Mouse (Mus musculus) neural tube, embryonic 15.5 days (tissue): ENCODE data around the gene Nthl1. TPM values are rescaled to one million over a fixed set of nuclear protein-coding genes. Genes with fewer than 3 reads are reported as not detected.

Experiments
- ATAC-seq: fragments of 200-750 bp; cut with Nextera tagmentation; 2 replicates; pipeline ENCODE4 v1.8.0; 2017; ENCODE audit warnings: mild to moderate bottlenecking, moderate TSS enrichment, moderate library complexity; ENCODE audit not compliant: low FRiP score
- H3K27ac ChIP-seq: fragments of 300-500 bp; sonication (generic); replicated peaks from 2 replicates; pipeline ENCODE4 v1.5.1; 2015; ENCODE audit warnings: mild to moderate bottlenecking, inconsistent platforms
- H3K27me3 ChIP-seq: fragments of 300-500 bp; sonication (generic); replicated peaks from 2 replicates; pipeline ENCODE4 v1.6.1; 2015; ENCODE audit warnings: inconsistent platforms
- H3K36me3 ChIP-seq: fragments of 300-500 bp; sonication (generic); 2 replicates; pipeline ENCODE4 v1.6.1; 2015; ENCODE audit warnings: inconsistent platforms
- H3K4me1 ChIP-seq: fragments of 300-500 bp; sonication (generic); 2 replicates; pipeline ENCODE4 v1.6.1; 2015; ENCODE audit warnings: inconsistent platforms
- H3K4me2 ChIP-seq: fragments of 300-500 bp; sonication (generic); 2 replicates; pipeline ENCODE4 v1.6.1; 2015; ENCODE audit warnings: inconsistent platforms, mild to moderate bottlenecking, moderate library complexity
- H3K4me3 ChIP-seq: fragments of 300-500 bp; sonication (generic); replicated peaks from 2 replicates; pipeline ENCODE4 v1.5.1; 2015; ENCODE audit warnings: mild to moderate bottlenecking, inconsistent platforms
- H3K9ac ChIP-seq: fragments of 300-500 bp; sonication (generic); replicated peaks from 2 replicates; pipeline ENCODE4 v1.6.1; 2015; ENCODE audit warnings: mild to moderate bottlenecking, inconsistent platforms
- H3K9me3 ChIP-seq: fragments of 300-500 bp; sonication (generic); replicated peaks from 2 replicates; pipeline ENCODE4 v1.6.1; 2016; ENCODE audit warnings: inconsistent platforms
- WGBS: fragments of 180-500 bp; shearing (Covaris S2); methylation state at CpG from one replicate; pipeline ENCODE4 v1.1.7; 2015; ENCODE audit warnings: mixed read lengths; 5-methylcytosine and 5-hydroxymethylcytosine counted together
- polyA plus RNA-seq: library from polyadenylated mRNA; unstranded; fragments of >200 nt; fragmentation: Nextera tagmentation; extraction: Ambion mirVana; gene quantifications from 2 replicates; pipeline ENCODE4 v1.2.1, GENCODE M21; 2015

Nthl1 gene
- polyA plus RNA-seq, 1 experiment from 2014 or later: 8.3 TPM

DNA sequence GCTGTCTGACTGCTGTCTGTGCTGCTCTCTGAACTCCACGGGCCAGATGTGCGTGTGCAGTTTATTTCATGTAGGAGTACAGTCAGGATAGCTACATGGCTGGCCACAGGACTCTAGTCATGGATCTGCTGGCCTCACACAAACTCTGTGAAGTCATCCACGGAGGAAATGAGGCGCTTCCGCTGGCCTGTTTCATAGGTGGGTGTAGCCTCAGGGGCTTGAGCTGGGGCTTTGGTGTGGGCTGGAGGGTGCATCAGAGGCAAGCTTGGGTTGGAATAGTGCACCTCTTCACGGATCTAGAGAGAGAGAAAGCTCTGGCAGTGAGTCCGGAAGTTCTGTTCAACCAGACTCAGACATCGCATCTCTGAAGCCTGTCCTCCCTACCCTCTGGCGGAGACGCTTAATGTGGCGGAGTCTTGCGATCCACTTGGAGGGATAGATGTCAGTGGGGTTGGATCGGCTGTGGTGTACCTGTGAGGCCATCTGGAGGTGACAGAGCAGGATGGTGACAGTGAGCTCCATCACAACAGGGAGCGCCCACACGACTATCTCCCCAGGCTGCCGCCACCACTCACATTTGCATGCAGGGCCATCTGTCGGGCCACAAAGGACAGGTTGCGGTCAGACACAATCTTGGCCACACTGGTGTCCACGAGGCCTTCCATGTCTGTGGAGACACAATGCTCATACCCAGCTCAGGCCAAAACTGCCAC is 35.9 kb upstream of the Nthl1 start:
- H3K4me3 ChIP-seq: no peak overlapping the region
- H3K27me3 ChIP-seq: no peaks in the 10 kb centered on the region
- H3K36me3 ChIP-seq: peaks cover 100% of the 10 kb centered on the region
- no peak overlapping the region for H3K27ac ChIP-seq
- 90% methylated on average over 19 of the region's 19 CpGs for WGBS
- H3K9me3 ChIP-seq: no peaks in the 10 kb centered on the region
- H3K4me1 ChIP-seq: no peaks in the 10 kb centered on the region
- no peak overlapping the region for H3K4me2 ChIP-seq
- no peak for ATAC-seq
- H3K9ac ChIP-seq: no peak overlapping the region

DNA sequence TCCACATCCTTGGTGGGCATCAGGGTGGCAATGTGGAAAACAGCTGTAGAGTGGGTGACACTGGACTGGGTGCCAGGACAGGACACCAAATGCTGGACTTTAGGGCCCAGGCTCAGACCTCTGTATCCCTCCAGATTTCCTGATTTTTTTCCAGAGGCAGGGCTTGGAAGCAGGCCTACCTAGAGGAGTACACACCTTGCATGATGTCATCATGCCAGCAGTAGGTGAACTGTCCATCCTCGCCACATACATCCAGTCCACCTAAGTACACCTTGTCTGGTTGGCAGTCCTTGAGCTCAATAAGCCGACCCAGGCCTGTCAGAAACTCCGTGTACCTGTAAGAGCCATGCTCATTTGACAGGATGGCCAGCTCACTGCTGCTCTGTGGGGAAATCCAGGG is 34.5 kb upstream of the Nthl1 start:
- H3K4me3 ChIP-seq: no peak overlapping the region
- H3K4me2 ChIP-seq: no peak overlapping the region
- ATAC-seq: no peak
- H3K9ac ChIP-seq: no peak overlapping the region
- peaks cover 100% of the 10 kb centered on the region for H3K36me3 ChIP-seq
- no peaks in the 10 kb centered on the region for H3K4me1 ChIP-seq
- WGBS: 84% methylated on average over 3 of the region's 3 CpGs
- no peaks in the 10 kb centered on the region for H3K27me3 ChIP-seq
- no peak overlapping the region for H3K27ac ChIP-seq
- H3K9me3 ChIP-seq: no peaks in the 10 kb centered on the region

DNA sequence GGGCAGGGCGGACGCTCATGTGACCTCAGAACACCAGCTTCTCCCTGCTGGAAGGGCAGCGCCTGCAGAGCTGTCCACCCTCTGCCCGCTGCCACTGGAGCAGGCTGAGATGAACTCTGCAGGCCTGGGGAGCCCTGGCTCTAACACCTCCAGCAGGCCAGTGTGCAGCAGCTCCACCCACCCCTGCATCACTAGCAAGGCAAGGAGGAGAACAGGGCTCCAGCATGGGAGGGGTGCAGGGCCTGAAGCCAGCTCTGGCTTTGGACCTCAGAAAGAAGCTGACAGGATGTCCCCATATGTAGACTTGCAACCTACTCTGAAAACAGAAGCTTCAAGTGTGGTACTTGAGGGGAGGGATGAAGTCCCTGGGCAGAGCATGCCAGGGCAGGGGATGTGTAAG is 32.0 kb upstream of the Nthl1 start:
- peaks cover 96% of the 10 kb centered on the region for H3K36me3 ChIP-seq
- no peaks in the 10 kb centered on the region for H3K27me3 ChIP-seq
- H3K4me1 ChIP-seq: no peaks in the 10 kb centered on the region
- 96% methylated on average over 4 of the region's 4 CpGs for WGBS
- no peak overlapping the region for H3K4me2 ChIP-seq
- no peak overlapping the region for H3K4me3 ChIP-seq
- H3K9me3 ChIP-seq: no peaks in the 10 kb centered on the region
- H3K27ac ChIP-seq: no peak overlapping the region
- no peak overlapping the region for H3K9ac ChIP-seq
- ATAC-seq: no peak

DNA sequence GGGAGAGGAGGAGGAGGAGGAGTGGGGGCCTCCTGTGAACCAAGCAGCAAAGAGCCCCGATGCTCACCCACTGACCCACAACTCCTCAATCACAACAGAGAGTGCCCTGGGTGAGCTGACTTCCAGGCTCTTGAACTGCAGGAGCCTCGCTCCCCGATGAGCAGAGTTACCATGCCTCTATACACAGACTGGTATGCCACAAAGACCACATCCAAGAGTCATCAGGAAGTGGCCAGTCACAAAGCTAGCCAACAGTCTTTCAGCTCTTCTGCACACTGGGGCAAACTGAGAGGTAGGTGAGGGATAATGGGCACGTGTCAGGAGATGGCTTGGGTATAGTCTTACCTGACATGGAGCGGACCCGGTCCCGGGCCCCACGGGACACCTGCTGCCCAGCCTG is 28.5 kb upstream of the Nthl1 start:
- Histone ChIP-seq H3K27ac (no peak overlapping the region), H3K36me3 (peaks cover 96% of the 10 kb centered on the region), H3K4me3 (no peak overlapping the region), H3K9ac (no peak overlapping the region), H3K4me1 (no peaks in the 10 kb centered on the region), H3K9me3 (no peaks in the 10 kb centered on the region), H3K4me2 (no peak overlapping the region), H3K27me3 (no peaks in the 10 kb centered on the region)
- ATAC-seq: no peak
- WGBS: 91% methylated on average over 8 of the region's 8 CpGs

DNA sequence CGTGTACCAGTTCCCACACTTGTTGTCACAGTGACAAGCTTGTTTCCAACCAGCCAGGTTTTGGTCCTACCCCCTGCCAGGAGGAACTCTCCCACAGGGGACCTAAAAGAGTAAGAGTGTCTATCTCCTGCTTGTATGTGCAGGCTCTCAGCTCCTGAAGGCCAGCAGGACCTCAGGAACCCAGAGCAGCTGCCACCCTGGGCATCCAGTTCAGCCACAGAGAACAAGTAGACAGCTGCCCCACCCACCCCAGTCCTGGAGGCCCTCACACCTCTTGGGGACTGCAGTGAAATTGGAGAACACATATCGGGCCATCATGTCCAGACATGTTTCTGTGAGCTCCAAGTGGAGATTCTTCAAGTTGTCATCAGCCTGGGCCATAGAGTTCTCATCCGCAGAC is 27.9 kb upstream of the Nthl1 start:
- H3K9me3 ChIP-seq: no peaks in the 10 kb centered on the region
- no peaks in the 10 kb centered on the region for H3K4me1 ChIP-seq
- H3K27me3 ChIP-seq: no peaks in the 10 kb centered on the region
- no peak overlapping the region for H3K4me2 ChIP-seq
- H3K27ac ChIP-seq: no peak overlapping the region
- H3K36me3 ChIP-seq: peaks cover 93% of the 10 kb centered on the region
- no peak overlapping the region for H3K9ac ChIP-seq
- WGBS: 99% methylated on average over 3 of the region's 3 CpGs
- no peak for ATAC-seq
- no peak overlapping the region for H3K4me3 ChIP-seq

DNA sequence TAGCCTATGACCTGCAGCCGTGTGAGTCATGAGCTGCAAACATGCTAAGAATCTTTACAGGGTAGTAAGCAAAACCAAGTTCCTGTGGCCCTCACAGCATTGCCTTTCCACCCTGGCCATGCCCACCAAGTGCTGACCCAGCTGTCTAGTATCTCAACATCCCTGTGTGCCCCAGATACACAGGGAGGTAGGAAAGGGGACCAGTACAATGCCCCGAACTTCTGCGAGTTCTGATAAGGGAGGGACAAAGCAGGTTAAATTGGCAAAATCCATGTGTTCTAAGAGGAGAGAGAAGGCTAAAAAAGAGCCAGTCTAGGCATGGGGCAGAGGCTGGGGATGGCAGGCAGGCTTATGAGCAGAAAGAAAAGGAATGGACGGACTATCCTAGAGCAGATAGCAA is 24.1 kb upstream of the Nthl1 start:
- ATAC-seq: no peak
- Histone ChIP-seq H3K27ac (no peak overlapping the region), H3K9ac (no peak overlapping the region), H3K36me3 (peaks cover 73% of the 10 kb centered on the region), H3K9me3 (no peaks in the 10 kb centered on the region), H3K4me3 (no peak overlapping the region), H3K4me2 (no peak overlapping the region), H3K4me1 (no peaks in the 10 kb centered on the region), H3K27me3 (no peaks in the 10 kb centered on the region)
- WGBS: 95% methylated on average over 4 of the region's 4 CpGs

DNA sequence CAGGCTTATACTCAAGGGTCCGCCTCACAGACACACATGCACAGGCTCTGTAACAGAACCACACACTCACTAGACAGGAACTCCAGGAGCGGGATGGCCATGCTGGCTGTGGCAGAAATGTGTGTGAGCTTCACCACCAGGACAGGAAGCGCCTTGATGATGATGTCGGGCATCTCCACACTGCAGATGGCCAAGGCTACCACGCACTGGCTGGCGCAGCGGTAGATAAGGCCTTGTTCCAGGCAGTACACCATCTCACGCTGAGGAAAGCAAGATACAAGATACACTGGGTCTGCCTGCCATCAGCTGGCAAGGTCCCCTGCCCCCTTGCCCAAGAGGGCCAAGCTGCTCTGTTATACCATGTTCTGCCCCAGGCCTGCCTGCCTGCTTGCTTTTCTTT is 23.6 kb upstream of the Nthl1 start:
- no peak overlapping the region for H3K27ac ChIP-seq
- no peaks in the 10 kb centered on the region for H3K9me3 ChIP-seq
- no peak overlapping the region for H3K4me2 ChIP-seq
- H3K27me3 ChIP-seq: no peaks in the 10 kb centered on the region
- H3K9ac ChIP-seq: no peak overlapping the region
- H3K36me3 ChIP-seq: peaks cover 77% of the 10 kb centered on the region
- no peaks in the 10 kb centered on the region for H3K4me1 ChIP-seq
- 93% methylated on average over 8 of the region's 8 CpGs for WGBS
- no peak for ATAC-seq
- no peak overlapping the region for H3K4me3 ChIP-seq

DNA sequence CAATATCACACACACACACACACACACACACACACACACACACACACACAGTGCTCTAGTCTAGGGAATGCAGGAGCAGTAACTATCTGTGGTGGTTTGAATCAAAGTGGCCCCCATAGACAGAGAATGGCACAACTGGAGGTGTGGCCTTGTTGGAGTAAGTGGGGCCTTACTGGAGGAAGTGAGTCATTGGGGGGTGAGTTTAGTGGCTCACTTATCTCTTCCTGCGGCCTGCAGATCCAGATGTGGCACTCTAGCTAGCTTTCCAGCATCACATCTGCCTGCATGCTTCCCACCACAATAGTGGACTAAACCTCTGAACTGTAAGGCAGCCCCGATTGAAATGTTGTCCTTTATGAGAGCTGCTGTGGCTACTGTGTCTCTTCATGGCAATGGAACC is 21.8 kb upstream of the Nthl1 start:
- Histone ChIP-seq H3K27me3 (no peaks in the 10 kb centered on the region), H3K9me3 (no peaks in the 10 kb centered on the region), H3K4me3 (no peak overlapping the region), H3K4me2 (no peak overlapping the region), H3K27ac (no peak overlapping the region), H3K36me3 (peaks cover 76% of the 10 kb centered on the region), H3K9ac (no peak overlapping the region), H3K4me1 (no peaks in the 10 kb centered on the region)
- no peak for ATAC-seq
- 89% methylated on average over 2 of the region's 2 CpGs for WGBS

DNA sequence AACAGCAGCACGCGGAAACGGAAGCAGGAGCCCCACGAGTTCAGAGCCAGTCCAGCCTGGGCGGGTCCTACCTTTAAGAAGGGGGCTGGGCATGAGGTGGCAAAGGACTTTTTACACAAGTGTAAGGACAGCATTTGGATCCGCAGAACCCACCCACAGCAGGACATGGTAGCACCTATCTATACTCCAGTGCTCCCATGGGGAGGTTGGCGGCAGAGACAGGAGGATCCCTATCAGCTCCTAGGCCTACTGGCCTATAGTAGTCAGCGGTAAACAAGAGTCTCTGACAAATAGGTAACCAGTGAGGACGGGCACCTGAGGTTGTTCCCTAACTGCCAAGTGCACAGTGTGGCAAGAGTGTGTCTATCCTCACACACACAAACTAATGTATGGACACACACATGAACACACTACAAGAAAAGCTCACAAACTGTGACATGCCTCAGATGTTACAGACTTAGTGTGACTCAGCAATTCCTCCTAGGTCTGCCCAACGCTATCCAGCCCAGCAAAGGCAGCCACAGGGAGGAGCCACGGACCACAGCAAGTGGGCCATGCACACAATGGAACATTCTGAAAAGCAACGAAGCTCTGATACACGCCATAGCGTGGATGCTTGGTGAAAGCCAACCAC is 14.8 kb upstream of the Nthl1 start:
- H3K4me1 ChIP-seq: no peaks in the 10 kb centered on the region
- H3K4me3 ChIP-seq: no peak overlapping the region
- H3K4me2 ChIP-seq: no peak overlapping the region
- no peak overlapping the region for H3K27ac ChIP-seq
- no peaks in the 10 kb centered on the region for H3K27me3 ChIP-seq
- WGBS: 91% methylated on average over 14 of the region's 14 CpGs
- peaks cover 89% of the 10 kb centered on the region for H3K36me3 ChIP-seq
- H3K9ac ChIP-seq: no peak overlapping the region
- no peaks in the 10 kb centered on the region for H3K9me3 ChIP-seq
- no peak for ATAC-seq

DNA sequence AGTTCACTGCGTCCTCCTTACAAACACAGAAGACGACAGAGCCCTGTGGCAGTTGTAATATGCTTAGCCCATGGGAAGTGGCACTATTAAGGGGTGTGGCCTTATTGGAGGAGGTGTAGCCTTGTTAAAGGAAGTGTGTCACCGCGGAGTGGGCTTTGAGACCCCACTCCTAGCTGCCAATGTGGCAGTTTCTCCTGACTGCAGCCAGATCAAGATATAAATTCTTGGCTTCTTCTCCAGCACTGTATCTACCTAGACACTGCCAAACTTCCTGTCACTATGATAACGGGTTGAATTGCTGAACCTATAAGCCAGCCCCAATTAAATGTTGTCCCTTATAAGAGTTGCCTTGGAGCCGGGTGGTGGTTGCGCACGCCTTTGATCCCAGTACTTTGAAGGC is 7.0 kb upstream of the Nthl1 start:
- H3K27ac ChIP-seq: no peak overlapping the region
- no peak for ATAC-seq
- H3K4me2 ChIP-seq: no peak overlapping the region

DNA sequence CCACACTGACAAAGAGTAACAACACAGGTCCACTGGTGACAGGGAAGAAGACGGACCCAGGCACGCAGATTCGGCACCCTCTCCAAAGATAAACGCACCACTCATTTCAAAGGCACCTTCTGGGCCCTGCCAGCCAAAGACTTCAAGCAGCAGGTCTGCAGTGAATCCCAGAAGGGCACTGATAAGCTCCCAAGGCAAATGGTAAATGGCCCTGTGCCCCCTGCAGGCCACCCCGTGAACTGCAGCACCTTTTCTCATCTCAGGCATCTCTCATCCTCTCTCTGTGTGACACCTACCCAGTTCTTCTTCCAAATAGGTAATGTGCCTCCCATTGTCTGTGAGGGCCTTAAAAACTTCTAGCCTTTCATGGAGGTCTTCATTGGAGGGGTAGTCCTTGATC is 3.8 kb upstream of the Nthl1 start:
- H3K36me3 ChIP-seq: peaks cover 71% of the 10 kb centered on the region
- no peak overlapping the region for H3K9ac ChIP-seq
- ATAC-seq: no peak
- peaks cover 22% of the 10 kb centered on the region for H3K4me1 ChIP-seq
- 55% methylated on average over 5 of the region's 5 CpGs for WGBS
- no peak overlapping the region for H3K4me2 ChIP-seq
- H3K27me3 ChIP-seq: no peaks in the 10 kb centered on the region
- no peak overlapping the region for H3K27ac ChIP-seq
- no peak overlapping the region for H3K4me3 ChIP-seq
- no peaks in the 10 kb centered on the region for H3K9me3 ChIP-seq

More for the DNA sequence above, 7.0 kb upstream of the Nthl1 start:
- no peaks in the 10 kb centered on the region for H3K27me3 ChIP-seq
- H3K9ac ChIP-seq: no peak overlapping the region
- no peaks in the 10 kb centered on the region for H3K9me3 ChIP-seq
- 0 out of 2 replicates have a peak, but pooled peaks cover 3% of the 10 kb centered on the region for H3K4me1 ChIP-seq
- no peak overlapping the region for H3K4me3 ChIP-seq
- 94% methylated on average over 8 of the region's 8 CpGs for WGBS
- peaks cover 98% of the 10 kb centered on the region for H3K36me3 ChIP-seq

DNA sequence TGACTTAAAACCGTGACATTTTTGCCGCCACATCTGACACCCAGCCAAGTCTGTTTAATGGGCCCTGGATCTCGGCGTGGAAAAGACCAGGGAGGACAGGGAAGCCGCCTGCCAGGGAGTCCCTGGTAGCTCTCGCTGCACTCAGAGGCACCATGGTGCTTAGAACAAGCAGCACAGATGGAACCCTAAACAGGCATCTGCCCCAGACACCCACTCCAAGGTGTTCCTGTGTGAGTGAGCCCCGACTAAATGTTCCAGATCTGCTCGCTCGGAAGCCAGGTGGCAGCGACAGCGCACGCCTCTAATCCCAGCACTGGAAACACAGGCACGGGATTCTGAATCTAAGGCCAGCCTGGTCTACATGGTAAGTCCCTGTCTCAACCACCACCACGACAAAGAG is 2.4 kb upstream of the Nthl1 start:
- Histone ChIP-seq H3K36me3 (peaks cover 57% of the 10 kb centered on the region), H3K4me1 (peaks cover 26% of the 10 kb centered on the region)
- WGBS: 90% methylated on average over 14 of the region's 14 CpGs

More for the DNA sequence above, 2.4 kb upstream of the Nthl1 start:
- ATAC-seq: no peak
- no peak overlapping the region for H3K4me2 ChIP-seq
- H3K27me3 ChIP-seq: no peaks in the 10 kb centered on the region
- no peak overlapping the region for H3K9ac ChIP-seq
- H3K27ac ChIP-seq: no peak overlapping the region
- no peaks in the 10 kb centered on the region for H3K9me3 ChIP-seq
- H3K4me3 ChIP-seq: no peak overlapping the region
